Mouse (Mus musculus) C2C12 (cell line): Measurements from ENCODE around the gene Barx1.

ENCODE experiments used
- CEBPB ChIP-seq: IDR thresholded peaks from one replicate; pipeline ENCODE4 v1.6.1; 2011; ENCODE audit warnings: low read depth, mild to moderate bottlenecking, control low read depth, moderate library complexity
- CTCF ChIP-seq: IDR thresholded peaks from one replicate; pipeline ENCODE4 v1.5.1; 2011; ENCODE audit not compliant: control insufficient read depth, insufficient read depth, insufficient read length
- FOSL1 ChIP-seq: IDR thresholded peaks from one replicate; pipeline ENCODE4 v1.8.0; 2011; ENCODE audit warnings: mild to moderate bottlenecking, low read length; ENCODE audit not compliant: poor library complexity, insufficient read depth, severe bottlenecking
- MAX ChIP-seq: IDR thresholded peaks from one replicate; pipeline ENCODE4 v1.6.1; 2011; ENCODE audit warnings: mild to moderate bottlenecking, control low read depth
- MYOD1 ChIP-seq: IDR thresholded peaks from one replicate; pipeline ENCODE4 v1.6.1; 2011; ENCODE audit warnings: low read depth; ENCODE audit not compliant: control insufficient read depth, insufficient read length
- MYOG ChIP-seq: IDR thresholded peaks from one replicate; pipeline ENCODE4 v1.6.1; 2011; ENCODE audit not compliant: control insufficient read depth, insufficient read length; ENCODE audit errors: extremely low read depth
- USF1 ChIP-seq: IDR thresholded peaks from one replicate; pipeline ENCODE4 v1.6.1; 2011; ENCODE audit warnings: low read depth, mild to moderate bottlenecking, control low read depth, moderate library complexity

GRCm38 (mm10) chr13:48679351-48679750 is 16.6 kb downstream of the Barx1 start:
- TF ChIP-seq CTCF (no peak), CEBPB (no peak), MYOG (no peak), MYOD1 (no peak), FOSL1 (no peak), MAX (no peak), USF1 (no peak)
